Mouse (Mus musculus) right cerebral cortex, postnatal 10 days (tissue): ENCODE data around the gene Gm9958.

Experiments used
- DNase-seq, 2 experiments: peaks; one replicate each; pipeline ENCODE4 v3.0.0; 2021; ENCODE audit warnings: low spot score in 2 of 2

The Gm9958 gene

DNA sequence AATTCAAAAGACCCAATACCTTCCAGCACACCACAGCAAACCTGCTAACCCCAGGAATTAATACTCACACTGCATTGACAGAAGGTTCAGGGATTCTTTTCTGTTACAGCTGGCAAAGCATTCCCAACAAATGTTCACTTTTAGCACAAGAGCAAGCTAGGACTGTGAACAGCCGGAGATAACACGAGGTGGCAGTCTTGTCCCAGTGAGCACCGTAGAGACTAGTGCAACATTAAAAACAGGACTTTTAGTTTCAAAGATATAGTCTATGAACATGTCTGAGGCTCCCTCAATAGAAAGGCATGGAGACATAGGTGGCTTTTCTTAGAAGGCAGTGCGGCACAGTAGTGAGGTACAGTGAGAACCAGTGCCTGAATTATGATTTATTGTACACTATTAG is 38.2 kb downstream of the Gm9958 start:
- peak; percentile 76 to 77 for DNase-seq

DNA sequence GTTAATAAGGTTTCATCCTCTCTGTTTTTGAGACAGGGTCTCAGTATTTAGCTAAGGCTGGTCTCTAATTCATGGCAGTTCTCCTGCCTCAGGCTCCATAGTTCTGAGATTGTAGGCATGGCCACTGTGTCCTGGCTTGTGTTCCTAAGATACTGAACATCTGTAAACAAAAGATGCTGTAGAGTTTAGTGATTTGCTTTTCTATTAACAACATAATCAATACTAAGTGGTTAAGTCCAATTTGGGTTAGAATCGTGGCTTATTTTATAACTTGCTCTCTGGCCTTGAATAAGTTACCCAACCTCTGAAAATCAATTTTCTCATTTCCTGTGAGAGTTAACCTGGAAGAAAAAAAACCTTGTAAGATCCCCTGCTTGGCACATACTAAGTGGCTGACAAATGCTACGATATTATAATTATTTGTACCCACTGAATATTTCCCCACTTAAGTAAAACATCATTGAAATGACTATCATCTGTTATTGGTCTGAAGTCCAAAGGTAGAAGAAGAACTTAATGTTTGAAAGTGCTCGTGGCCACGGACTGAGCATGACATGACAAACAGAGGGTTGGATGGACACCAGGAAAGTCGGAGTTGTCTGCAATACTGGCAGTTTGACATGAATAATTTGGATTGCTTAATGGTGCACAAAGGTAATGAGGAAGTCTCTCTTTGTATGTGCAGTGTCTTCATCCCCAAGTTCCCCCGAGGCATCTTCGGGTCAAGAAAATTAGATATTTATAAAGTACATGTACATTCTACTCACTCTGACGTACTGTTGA is 47.3 kb downstream of the Gm9958 start:
- no peak for DNase-seq

DNA sequence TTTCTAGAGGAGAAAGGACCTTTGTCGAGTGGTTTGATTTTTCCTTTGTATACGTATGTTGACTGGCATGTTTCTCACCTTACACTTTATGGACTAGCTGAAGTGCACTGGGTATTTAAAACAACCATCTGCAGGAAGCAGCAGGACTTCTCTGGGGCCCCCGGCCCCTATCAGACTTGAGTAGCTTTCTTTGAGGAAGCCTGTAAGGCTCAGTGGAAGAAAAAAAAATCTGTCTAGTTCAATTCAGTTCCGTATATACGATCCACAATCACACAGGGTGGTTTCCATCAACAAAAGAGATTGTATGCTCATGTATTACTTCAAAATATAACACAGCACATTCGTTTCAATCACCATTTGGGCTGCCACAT is 47.9 kb downstream of the Gm9958 start:
- peak in 1 of 2 experiments; percentile 26 for DNase-seq
